Mouse (Mus musculus) lung, adult 2 months (tissue): ENCODE data around the gene E130208F15Rik.

Experiments used
- CTCF ChIP-seq: fragments of 200-500 bp; IDR thresholded peaks from 2 replicates; pipeline ENCODE4 v1.5.1; 2011; ENCODE audit warnings: mild to moderate bottlenecking, low read length, control low read depth; ENCODE audit not compliant: insufficient read depth
- POLR2A ChIP-seq: fragments of 200-500 bp; IDR thresholded peaks from 2 replicates; pipeline ENCODE4 v1.6.1; 2011; ENCODE audit warnings: low read depth, mild to moderate bottlenecking, control low read depth, low read length, borderline replicate concordance; ENCODE audit errors: extremely low read depth

- no peak for TF ChIP-seq POLR2A
- TF ChIP-seq CTCF: no peak
Measured at GRCm38 (mm10) chr7:30309395-30310129, 12.0 kb upstream of the E130208F15Rik start.
